Mouse (Mus musculus): ENCODE results near the gene Psmd3.
A peak's percentile ranks its signal among the peaks of the same experiment; 100 is the strongest.

GRCm38 (mm10) chr11:98741622-98742396 lies 59.5 kb downstream of the Psmd3 start:
- TF ChIP-seq CTCF (IDR thresholded peaks at IDR 0.05; ENCODE audit: insufficient read depth, low read depth, low read length) (no peak), POLR2A (IDR thresholded peaks at IDR 0.05; ENCODE audit: insufficient read depth, low read depth, low read length) (0 out of 2 replicates have a peak, but pooled peaks have one; percentile 21)

All from olfactory bulb, adult 2 months (tissue).